Mouse (Mus musculus) midbrain, postnatal 0 days (tissue): Measurements from ENCODE around the gene Ptgfrn. TPM values are rescaled to one million over a fixed set of nuclear protein-coding genes. Genes with fewer than 3 reads are reported as not detected.

Source experiments
- ATAC-seq: fragments of 200-750 bp; cut with Nextera tagmentation; 2 replicates; pipeline ENCODE4 v1.8.0; 2017; ENCODE audit warnings: moderate number of reproducible peaks, mild to moderate bottlenecking, moderate TSS enrichment, moderate library complexity; ENCODE audit not compliant: low FRiP score
- DNase-seq: peaks from one replicate; pipeline ENCODE4 v3.0.0-alpha.2; 2015; ENCODE audit warnings: low spot score
- H3K27ac ChIP-seq: fragments of 300-500 bp; sonication (generic); 2 replicates; pipeline ENCODE4 v1.5.1; 2014; ENCODE audit warnings: low read depth, mild to moderate bottlenecking, low read length, mixed read lengths
- H3K27me3 ChIP-seq: fragments of 300-500 bp; sonication (generic); 2 replicates; pipeline ENCODE4 v1.6.1; 2014; ENCODE audit warnings: low read length, control low read depth, mixed read lengths; ENCODE audit not compliant: insufficient read depth
- H3K36me3 ChIP-seq: fragments of 300-500 bp; sonication (generic); 2 replicates; pipeline ENCODE4 v1.6.1; 2014; ENCODE audit warnings: low read length, control low read depth, mixed read lengths; ENCODE audit not compliant: insufficient read depth
- H3K4me1 ChIP-seq: fragments of 300-500 bp; sonication (generic); 2 replicates; pipeline ENCODE4 v1.6.1; 2014; ENCODE audit warnings: mild to moderate bottlenecking, control low read depth, antibody characterized with exemption, low read length, mixed read lengths; ENCODE audit not compliant: insufficient read depth
- H3K4me2 ChIP-seq: fragments of 300-500 bp; sonication (generic); 2 replicates; pipeline ENCODE4 v1.6.1; 2014; ENCODE audit warnings: low read depth, mild to moderate bottlenecking, low read length, mixed read lengths; ENCODE audit not compliant: poor library complexity, severe bottlenecking
- H3K4me3 ChIP-seq: fragments of 300-500 bp; sonication (generic); 2 replicates; pipeline ENCODE4 v1.5.1; 2014; ENCODE audit warnings: low read depth, mild to moderate bottlenecking, low read length, moderate library complexity
- H3K9ac ChIP-seq: fragments of 300-500 bp; sonication (generic); replicated peaks from 2 replicates; pipeline ENCODE4 v1.6.1; 2014; ENCODE audit warnings: mild to moderate bottlenecking, low read length, moderate library complexity, mixed read lengths; ENCODE audit not compliant: poor library complexity, severe bottlenecking
- H3K9me3 ChIP-seq: fragments of 300-500 bp; sonication (generic); 2 replicates; pipeline ENCODE4 v1.6.1; 2016; ENCODE audit warnings: low read length, control low read depth
- CTCF ChIP-seq: IDR thresholded peaks from 2 replicates; pipeline ENCODE4 v1.5.1; 2016; ENCODE audit warnings: antibody characterized with exemption, mild to moderate bottlenecking
- WGBS: fragments of 180-500 bp; shearing (Covaris S2); extraction: QIAGEN DNeasy Blood & Tissue Kit; methylation state at CpG from one replicate; pipeline ENCODE4 v1.1.7; 2014; 5-methylcytosine and 5-hydroxymethylcytosine counted together
- polyA plus RNA-seq: library from polyadenylated mRNA; unstranded; fragments of >200 nt; fragmentation: Nextera tagmentation; extraction: Ambion mirVana; gene quantifications from 2 replicates; pipeline ENCODE4 v1.2.1, GENCODE M21; 2015
- total RNA-seq: library from RNA; depleted of rRNA; stranded (reverse); fragments of >200 nt; gene quantifications from 2 replicates; pipeline ENCODE4 v1.2.3, GENCODE M21; 2014

Gene Ptgfrn
- total and polyA plus RNA-seq, 2 experiments from 2014 or later: 3.8 to 58.5 TPM

- Histone ChIP-seq H3K4me1 (no peaks in the 10 kb centered on the region), H3K27me3 (no peaks in the 10 kb centered on the region), H3K9me3 (no peaks in the 10 kb centered on the region), H3K4me3 (no peak overlapping the region), H3K27ac (no peak overlapping the region), H3K4me2 (no peak overlapping the region), H3K36me3 (no peaks in the 10 kb centered on the region), H3K9ac (no peak overlapping the region)
- DNase-seq (no peak), ATAC-seq (no peak)
- WGBS: 84% methylated on average over 7 of the region's 7 CpGs
- no peak for TF ChIP-seq CTCF
Observed at GRCm38 (mm10) chr3:101086584-101087445, 23.3 kb downstream of the Ptgfrn start.

- Histone ChIP-seq H3K9ac (no peak overlapping the region), H3K36me3 (peaks cover 5% of the 10 kb centered on the region; the same call in 1 of the 2 replicates), H3K27me3 (no peaks in the 10 kb centered on the region), H3K27ac (no peak overlapping the region), H3K9me3 (no peaks in the 10 kb centered on the region), H3K4me2 (no peak overlapping the region), H3K4me3 (no peak overlapping the region), H3K4me1 (no peaks in the 10 kb centered on the region)
- 86% methylated on average over 4 of the region's 4 CpGs for WGBS
- DNase-seq (no peak), ATAC-seq (no peak)
- TF ChIP-seq CTCF: no peak
Observed at GRCm38 (mm10) chr3:101080925-101081324, 29.2 kb downstream of the Ptgfrn start.

- 82% methylated on average over 1 of the region's 1 CpGs for WGBS
Observed at GRCm38 (mm10) chr3:101078344-101078743, 31.7 kb downstream of the Ptgfrn start.

GRCm38 (mm10) chr3:101077710-101078100, 32.4 kb downstream of the Ptgfrn start:
- Histone ChIP-seq H3K9ac (no peak overlapping the region), H3K4me3 (no peak overlapping the region), H3K4me1 (no peaks in the 10 kb centered on the region), H3K9me3 (no peaks in the 10 kb centered on the region), H3K27ac (no peak overlapping the region), H3K27me3 (no peaks in the 10 kb centered on the region), H3K36me3 (peaks cover 5% of the 10 kb centered on the region; the same call in 1 of the 2 replicates), H3K4me2 (no peak overlapping the region)
- 79% methylated on average over 6 of the region's 6 CpGs for WGBS
- DNase-seq: no peak
- no peak for TF ChIP-seq CTCF
- no peak for ATAC-seq

More at GRCm38 (mm10) chr3:101078344-101078743, 31.7 kb downstream of the Ptgfrn start:
- TF ChIP-seq CTCF: no peak
- Histone ChIP-seq H3K4me1 (no peaks in the 10 kb centered on the region), H3K27me3 (no peaks in the 10 kb centered on the region), H3K9me3 (no peaks in the 10 kb centered on the region), H3K36me3 (peaks cover 5% of the 10 kb centered on the region; the same call in 1 of the 2 replicates), H3K9ac (no peak overlapping the region), H3K4me3 (no peak overlapping the region), H3K4me2 (no peak overlapping the region), H3K27ac (no peak overlapping the region)
- DNase-seq: peak; percentile 36
- ATAC-seq: no peak

- no peak for TF ChIP-seq CTCF
- DNase-seq (no peak), ATAC-seq (no peak)
- Histone ChIP-seq H3K27ac (no peak overlapping the region), H3K4me3 (no peak overlapping the region), H3K9me3 (no peaks in the 10 kb centered on the region), H3K9ac (no peak overlapping the region), H3K36me3 (peaks cover 5% of the 10 kb centered on the region; the same call in 1 of the 2 replicates), H3K27me3 (no peaks in the 10 kb centered on the region), H3K4me1 (0 out of 2 replicates have a peak, but pooled peaks cover 5% of the 10 kb centered on the region), H3K4me2 (no peak overlapping the region)
- 94% methylated on average over 25 of the region's 25 CpGs for WGBS
Observed at GRCm38 (mm10) chr3:101076966-101077709, 32.9 kb downstream of the Ptgfrn start.
